Mouse (Mus musculus): Measurements from ENCODE around the gene Sag.

The Sag gene

GRCm38 (mm10) chr1:87892499-87892898 lies 89.0 kb downstream of the Sag start:
- DNase-seq (ENCODE audit: extremely low read depth, low read depth, low spot score) = no peak

- no peak for DNase-seq (ENCODE audit: extremely low read depth, low read depth, low spot score)
Measured at GRCm38 (mm10) chr1:87893414-87893813, 89.9 kb downstream of the Sag start.

All from fat pad, adult 2 months (tissue).